ENCODE assay signal across 17 mouse cellular contexts in the genomic region with DNA sequence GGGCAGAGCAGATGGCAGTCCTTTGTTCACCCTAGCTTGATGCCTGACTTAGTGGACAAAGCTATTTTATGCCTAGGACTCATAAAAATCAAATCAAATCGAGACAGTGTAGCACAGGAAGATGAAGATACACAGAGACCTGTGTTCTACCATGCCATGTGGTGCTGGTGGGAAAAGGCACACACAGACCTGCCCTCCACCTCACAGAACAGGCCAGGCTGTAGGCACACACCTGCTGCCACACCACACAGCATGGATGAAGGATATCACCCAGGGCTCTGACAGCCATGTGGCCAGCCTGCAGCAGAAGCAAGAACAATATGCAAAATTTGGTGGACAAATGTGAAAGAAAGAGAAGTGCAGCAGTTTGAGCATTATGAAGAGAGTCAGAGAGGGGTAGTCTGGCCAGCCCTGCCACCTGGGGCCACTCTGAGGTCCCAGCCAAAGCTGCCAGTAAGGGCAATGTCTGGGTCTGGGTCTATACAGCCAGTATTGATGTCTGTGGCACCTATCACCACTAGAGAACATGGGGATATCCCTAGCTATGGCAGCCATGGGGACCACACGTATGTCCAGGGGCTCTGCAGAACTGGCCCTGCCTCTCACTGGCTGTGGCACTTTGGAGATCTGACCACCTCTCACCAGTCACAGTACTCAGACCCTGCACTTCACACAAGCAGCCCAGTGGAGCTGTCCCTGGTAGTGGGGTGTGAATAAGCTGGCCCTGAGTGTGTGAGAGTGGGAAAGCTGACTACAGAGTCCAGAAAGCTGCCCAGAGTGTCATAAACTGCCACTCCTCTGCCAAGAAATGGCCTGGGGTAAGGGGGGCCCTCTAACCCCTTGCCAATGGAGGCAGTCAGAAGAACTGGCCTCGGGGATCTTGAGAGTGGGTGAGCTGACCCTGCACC. TPM values are rescaled to one million over a fixed set of nuclear protein-coding genes. Genes with fewer than 3 reads are reported as not detected.
A peak's percentile ranks its signal among the peaks of the same experiment; 100 is the strongest.
DNase-seq lines count a peak whose midpoint lies in the region; ATAC-seq lines count a peak whose summit lies in the region.
"Had no signal": no experiment of that assay in that cellular context is flagged by ENCODE, and none has a peak within 500 bp of the region (broad histone marks: within the 10 kb centered on the region; RNA-seq: fewer than 3 reads in every experiment).

No protein-coding gene starts in this region.

- no peak for DNase-seq in forebrain, embryonic 14.5 days (ENCODE audit: low spot score)
- DNase-seq in midbrain, embryonic 11.5 days (ENCODE audit: low spot score, missing footprints), result no peak
- no peak for DNase-seq in midbrain, embryonic 10.5 days (ENCODE audit: low spot score)
- no peak for DNase-seq in right cerebral cortex, adult 18-20 months
- DNase-seq: B cell, adult 2 months; gastrocnemius, postnatal 10 days; kidney, postnatal 10 days; liver, embryonic 13.5 days; lung, postnatal 36 days had no signal

- WGBS in forebrain, embryonic 14.5 days, result 48% methylated on average over 3 of the region's 3 CpGs
- 53% methylated on average over 3 of the region's 3 CpGs for WGBS in forebrain, embryonic 16.5 days
- 61% methylated on average over 3 of the region's 3 CpGs for WGBS in midbrain, embryonic 11.5 days
- WGBS in midbrain, embryonic 10.5 days, result 70% methylated on average over 3 of the region's 3 CpGs
- WGBS in hindbrain, embryonic 16.5 days, result 45% methylated on average over 3 of the region's 3 CpGs
- 38% methylated on average over 3 of the region's 3 CpGs for WGBS in neural tube, embryonic 14.5 days

- no peak overlapping the region for H3K27ac ChIP-seq in forebrain, embryonic 14.5 days (ENCODE audit: low read depth, low read length)
- no peak overlapping the region for H3K27ac ChIP-seq in forebrain, embryonic 16.5 days (ENCODE audit: low read length)
- H3K27ac ChIP-seq in midbrain, embryonic 11.5 days (ENCODE audit: low read depth, low read length), result no peak overlapping the region
- H3K27ac ChIP-seq in midbrain, embryonic 10.5 days (replicated peaks), result no peak overlapping the region
- no peak overlapping the region for H3K27ac ChIP-seq in hindbrain, embryonic 16.5 days (ENCODE audit: low read depth, low read length)
- H3K27ac ChIP-seq in neural tube, embryonic 14.5 days (ENCODE audit: low read depth, low read length), result no peak overlapping the region
- H3K27ac ChIP-seq: heart, embryonic 15.5 days; liver, embryonic 13.5 days had no signal

- no peak overlapping the region for H3K9ac ChIP-seq in forebrain, embryonic 14.5 days (ENCODE audit: low read length)
- no peak overlapping the region for H3K9ac ChIP-seq in forebrain, embryonic 16.5 days (replicated peaks; ENCODE audit: low read depth, low read length)
- no peak overlapping the region for H3K9ac ChIP-seq in midbrain, embryonic 11.5 days (ENCODE audit: low read length)
- H3K9ac ChIP-seq in hindbrain, embryonic 16.5 days (ENCODE audit: low read depth, low read length), result no peak overlapping the region
- no peak overlapping the region for H3K9ac ChIP-seq in neural tube, embryonic 14.5 days (replicated peaks; ENCODE audit: low read depth, low read length)
- H3K9ac ChIP-seq: heart, embryonic 15.5 days; liver, embryonic 13.5 days had no signal

- no peak overlapping the region for H3K4me2 ChIP-seq in forebrain, embryonic 14.5 days (ENCODE audit: low read length)
- H3K4me2 ChIP-seq in forebrain, embryonic 16.5 days (ENCODE audit: low read length), result no peak overlapping the region
- no peak overlapping the region for H3K4me2 ChIP-seq in midbrain, embryonic 11.5 days
- no peak overlapping the region for H3K4me2 ChIP-seq in hindbrain, embryonic 16.5 days (ENCODE audit: low read length)
- H3K4me2 ChIP-seq in neural tube, embryonic 14.5 days (ENCODE audit: low read depth, low read length), result no peak overlapping the region
- H3K4me2 ChIP-seq: heart, embryonic 15.5 days; liver, embryonic 13.5 days had no signal

- peaks cover 4% of the 10 kb centered on the region; the same call in 1 of the 2 replicates for H3K4me1 ChIP-seq in forebrain, embryonic 14.5 days (ENCODE audit: control insufficient read depth, insufficient read depth, low read length)
- peaks cover 3% of the 10 kb centered on the region; the same call in 1 of the 2 replicates for H3K4me1 ChIP-seq in forebrain, embryonic 16.5 days (replicated peaks; ENCODE audit: control insufficient read depth, insufficient read depth, low read length)
- peaks cover 2% of the 10 kb centered on the region; the same call in 1 of the 2 replicates for H3K4me1 ChIP-seq in midbrain, embryonic 11.5 days (ENCODE audit: control insufficient read depth, insufficient read depth, low read length)
- no peaks in the 10 kb centered on the region for H3K4me1 ChIP-seq in midbrain, embryonic 10.5 days
- H3K4me1 ChIP-seq in hindbrain, embryonic 16.5 days (ENCODE audit: control insufficient read depth, insufficient read depth, low read depth, low read length), result no peaks in the 10 kb centered on the region
- no peaks in the 10 kb centered on the region for H3K4me1 ChIP-seq in neural tube, embryonic 14.5 days (ENCODE audit: control insufficient read depth, insufficient read depth, low read length)
- H3K4me1 ChIP-seq: heart, embryonic 15.5 days; liver, embryonic 13.5 days had no signal

- H3K36me3 ChIP-seq in forebrain, embryonic 14.5 days (ENCODE audit: control insufficient read depth, insufficient read depth, low read length), result no peaks in the 10 kb centered on the region
- H3K36me3 ChIP-seq in forebrain, embryonic 16.5 days (ENCODE audit: control insufficient read depth, insufficient read depth), result no peaks in the 10 kb centered on the region
- H3K36me3 ChIP-seq in midbrain, embryonic 11.5 days (ENCODE audit: control insufficient read depth, insufficient read depth, low read length), result no peaks in the 10 kb centered on the region
- H3K36me3 ChIP-seq in midbrain, embryonic 10.5 days, result no peaks in the 10 kb centered on the region
- no peaks in the 10 kb centered on the region for H3K36me3 ChIP-seq in hindbrain, embryonic 16.5 days (ENCODE audit: control insufficient read depth, insufficient read depth, low read length)
- H3K36me3 ChIP-seq in neural tube, embryonic 14.5 days (ENCODE audit: control insufficient read depth, insufficient read depth, low read length), result no peaks in the 10 kb centered on the region
- H3K36me3 ChIP-seq: heart, embryonic 15.5 days; liver, embryonic 13.5 days had no signal

- H3K4me3 ChIP-seq in forebrain, embryonic 14.5 days (ENCODE audit: low read depth, low read length), result no peak overlapping the region
- H3K4me3 ChIP-seq in forebrain, embryonic 16.5 days (replicated peaks; ENCODE audit: low read length), result no peak overlapping the region
- no peak overlapping the region for H3K4me3 ChIP-seq in midbrain, embryonic 11.5 days (ENCODE audit: low read depth, low read length)
- no peak overlapping the region for H3K4me3 ChIP-seq in midbrain, embryonic 10.5 days
- no peak overlapping the region for H3K4me3 ChIP-seq in hindbrain, embryonic 16.5 days (ENCODE audit: low read length)
- H3K4me3 ChIP-seq in neural tube, embryonic 14.5 days (ENCODE audit: low read depth, low read length), result no peak overlapping the region
- H3K4me3 ChIP-seq: heart, embryonic 15.5 days; liver, embryonic 13.5 days had no signal

- ATAC-seq in forebrain, embryonic 14.5 days, result peak; percentile 32; the same call in 1 of the 2 replicates
- ATAC-seq in forebrain, embryonic 16.5 days, result no peak
- peak; percentile 54 for ATAC-seq in midbrain, embryonic 11.5 days (ENCODE audit: low FRiP score)
- ATAC-seq in hindbrain, embryonic 16.5 days, result peak; percentile 52
- ATAC-seq in neural tube, embryonic 14.5 days (ENCODE audit: low read depth), result peak; percentile 54; the same call in 1 of the 2 replicates
- ATAC-seq in megakaryocyte progenitor cell, adult 5-6 weeks (replicated peaks; ENCODE audit: poor library complexity), result no peak
- ATAC-seq: inflammation-experienced regulatory T-cells, adult 6 months had no signal

- no peaks in the 10 kb centered on the region for H3K27me3 ChIP-seq in forebrain, embryonic 14.5 days (replicated peaks; ENCODE audit: control insufficient read depth, insufficient read depth, low read length)
- no peaks in the 10 kb centered on the region for H3K27me3 ChIP-seq in forebrain, embryonic 16.5 days (replicated peaks; ENCODE audit: control insufficient read depth, insufficient read depth, low read length)
- no peaks in the 10 kb centered on the region for H3K27me3 ChIP-seq in midbrain, embryonic 11.5 days (ENCODE audit: control insufficient read depth, insufficient read depth, low read length)
- no peaks in the 10 kb centered on the region for H3K27me3 ChIP-seq in midbrain, embryonic 10.5 days (ENCODE audit: low read depth, poor library complexity, severe bottlenecking)
- no peaks in the 10 kb centered on the region for H3K27me3 ChIP-seq in hindbrain, embryonic 16.5 days (replicated peaks; ENCODE audit: control insufficient read depth, insufficient read depth, low read length)
- H3K27me3 ChIP-seq in neural tube, embryonic 14.5 days (ENCODE audit: control insufficient read depth, insufficient read depth, low read length), result no peaks in the 10 kb centered on the region
- H3K27me3 ChIP-seq: heart, embryonic 15.5 days; liver, embryonic 13.5 days had no signal

- H3K9me3 ChIP-seq in forebrain, embryonic 14.5 days (replicated peaks; ENCODE audit: control insufficient read depth, low read length), result no peaks in the 10 kb centered on the region
- no peaks in the 10 kb centered on the region for H3K9me3 ChIP-seq in forebrain, embryonic 16.5 days (ENCODE audit: control insufficient read depth, low read length)
- no peaks in the 10 kb centered on the region for H3K9me3 ChIP-seq in midbrain, embryonic 11.5 days (ENCODE audit: control insufficient read depth, low read length)
- H3K9me3 ChIP-seq in midbrain, embryonic 10.5 days (replicated peaks), result no peaks in the 10 kb centered on the region
- H3K9me3 ChIP-seq in hindbrain, embryonic 16.5 days (ENCODE audit: control insufficient read depth, low read length), result no peaks in the 10 kb centered on the region
- H3K9me3 ChIP-seq in neural tube, embryonic 14.5 days (ENCODE audit: control insufficient read depth, low read length), result no peaks in the 10 kb centered on the region
- H3K9me3 ChIP-seq: heart, embryonic 15.5 days; liver, embryonic 13.5 days had no signal

RNA-seq across cellular contexts. Expression of a gene that starts 57.1 kb away (rescaled TPM):
- polyA plus RNA-seq in forebrain, embryonic 14.5 days (2014; fragmentation: Nextera tagmentation; extraction: Ambion mirVana), result 0.22 and 0.44 TPM in 2 replicates
- polyA plus RNA-seq in forebrain, embryonic 16.5 days (2015; fragmentation: Nextera tagmentation; extraction: Ambion mirVana), result not detected in 2 replicates
- polyA plus RNA-seq in midbrain, embryonic 11.5 days (2014; fragmentation: Nextera tagmentation; extraction: Ambion mirVana), result 0.15 and 0.25 TPM in 2 replicates
- 0.06 and 0.15 TPM in 2 replicates for polyA plus RNA-seq in midbrain, embryonic 10.5 days (2016; fragmentation: Nextera tagmentation; extraction: Ambion mirVana)
- 0.36 and 0.48 TPM in 2 replicates for polyA plus RNA-seq in hindbrain, embryonic 16.5 days (2015; fragmentation: Nextera tagmentation; extraction: Ambion mirVana)
- 0.36 and 0.50 TPM in 2 replicates for polyA plus RNA-seq in neural tube, embryonic 14.5 days (2014; fragmentation: Nextera tagmentation; extraction: Ambion mirVana)
- total RNA-seq in megakaryocyte progenitor cell, adult 5-6 weeks (2015), result not detected in 2 replicates
- total RNA-seq in megakaryocyte progenitor cell, adult 5-6 weeks (2017), result not detected in 2 replicates
- total RNA-seq: adrenal gland, adult 18-20 months; gastrocnemius, postnatal 10 days had no signal
- polyA plus RNA-seq: heart, embryonic 15.5 days; inflammation-experienced regulatory T-cells, adult 6 months; liver, embryonic 13.5 days; spleen, adult 2 months had no signal

Comparison
In these comparisons a context has a peak if more than half of its experiments do, and no peak if none do; other contexts are left out.
1. ATAC-seq: peak in forebrain, embryonic 14.5 days (single experiment), midbrain, embryonic 11.5 days (single experiment), hindbrain, embryonic 16.5 days (single experiment) and neural tube, embryonic 14.5 days (single experiment); none in forebrain, embryonic 16.5 days (single experiment) and megakaryocyte progenitor cell, adult 5-6 weeks (single experiment).